20 mouse cellular contexts compared by ENCODE assay signal in genomic region chr9:44348546-44348945, GRCm38 (mm10). TPM values are rescaled to one million over a fixed set of nuclear protein-coding genes. Genes with fewer than 3 reads are reported as not detected.
DNase-seq lines count a peak whose midpoint lies in the region; ATAC-seq and TF ChIP-seq lines count a peak whose summit lies in the region.
"Had no signal": no experiment of that assay in that cellular context is flagged by ENCODE, and none has a peak within 500 bp of the region (broad histone marks: within the 10 kb centered on the region; RNA-seq: fewer than 3 reads in every experiment).

No protein-coding gene starts in this region.

- DNase-seq in liver, postnatal 0 days: no peak
- peak; percentile 66 for DNase-seq in ES-CJ7 (ENCODE audit: low read depth, low spot score)
- DNase-seq: B cell, adult 2 months; cerebellum, adult 11 months; cerebellum, adult 9-11 months; gastrocnemius, postnatal 25 days; heart, postnatal 10 days; kidney, adult 18-20 months; kidney, postnatal 14 days; thymus, adult 2 months had no signal

- H3K9me3 ChIP-seq in intestine, postnatal 0 days (ENCODE audit: control insufficient read depth): no peaks in the 10 kb centered on the region
- no peaks in the 10 kb centered on the region for H3K9me3 ChIP-seq in intestine, embryonic 16.5 days (ENCODE audit: control insufficient read depth, low read length)
- no peaks in the 10 kb centered on the region for H3K9me3 ChIP-seq in liver, postnatal 0 days (ENCODE audit: low read length)
- H3K9me3 ChIP-seq in liver, embryonic 12.5 days (replicated peaks): no peaks in the 10 kb centered on the region
- H3K9me3 ChIP-seq: limb, embryonic 12.5 days had no signal

- no peak overlapping the region for H3K9ac ChIP-seq in intestine, postnatal 0 days (ENCODE audit: low read depth, low read length)
- H3K9ac ChIP-seq in intestine, embryonic 16.5 days (ENCODE audit: low read depth, low read length): no peak overlapping the region
- H3K9ac ChIP-seq in liver, postnatal 0 days (replicated peaks): no peak overlapping the region
- no peak overlapping the region for H3K9ac ChIP-seq in liver, embryonic 12.5 days
- H3K9ac ChIP-seq: limb, embryonic 12.5 days had no signal

- peaks cover 62% of the 10 kb centered on the region for H3K36me3 ChIP-seq in intestine, postnatal 0 days (ENCODE audit: control insufficient read depth, insufficient read depth)
- peaks cover 27% of the 10 kb centered on the region for H3K36me3 ChIP-seq in intestine, embryonic 16.5 days (ENCODE audit: control insufficient read depth, insufficient read depth, low read length)
- H3K36me3 ChIP-seq in liver, postnatal 0 days (replicated peaks; ENCODE audit: insufficient read depth, low read length): peaks cover 55% of the 10 kb centered on the region
- H3K36me3 ChIP-seq in liver, embryonic 12.5 days: peaks cover 77% of the 10 kb centered on the region

- 96% methylated on average over 4 of the region's 4 CpGs for WGBS in intestine, postnatal 0 days
- 94% methylated on average over 4 of the region's 4 CpGs for WGBS in intestine, embryonic 16.5 days
- WGBS in liver, postnatal 0 days (ENCODE audit: insufficient replicate concordance): 96% methylated on average over 4 of the region's 4 CpGs
- 95% methylated on average over 4 of the region's 4 CpGs for WGBS in liver, embryonic 12.5 days (ENCODE audit: insufficient replicate concordance)

- no peak overlapping the region for H3K4me3 ChIP-seq in intestine, postnatal 0 days (ENCODE audit: low read depth, low read length)
- H3K4me3 ChIP-seq in intestine, embryonic 16.5 days (ENCODE audit: low read length): no peak overlapping the region
- H3K4me3 ChIP-seq in liver, postnatal 0 days (ENCODE audit: low read depth, low read length): no peak overlapping the region
- H3K4me3 ChIP-seq in liver, embryonic 12.5 days: no peak overlapping the region
- H3K4me3 ChIP-seq: limb, embryonic 12.5 days had no signal

- H3K27me3 ChIP-seq in intestine, postnatal 0 days (replicated peaks; ENCODE audit: control insufficient read depth, insufficient read depth, low read length): no peaks in the 10 kb centered on the region
- H3K27me3 ChIP-seq in intestine, embryonic 16.5 days (replicated peaks; ENCODE audit: control insufficient read depth, insufficient read depth, low read length): no peaks in the 10 kb centered on the region
- H3K27me3 ChIP-seq in liver, postnatal 0 days (ENCODE audit: insufficient read depth, low read length): no peaks in the 10 kb centered on the region
- H3K27me3 ChIP-seq in liver, embryonic 12.5 days (replicated peaks): no peaks in the 10 kb centered on the region
- H3K27me3 ChIP-seq: CH12.LX; limb, embryonic 12.5 days had no signal

- TF ChIP-seq CTCF in intestine, postnatal 0 days (IDR thresholded peaks at IDR 0.05; ENCODE audit: low read depth): peak; percentile 46
- TF ChIP-seq CTCF in liver, postnatal 0 days (IDR thresholded peaks at IDR 0.05; ENCODE audit: low read depth): peak; percentile 55

- no peak for ATAC-seq in intestine, postnatal 0 days
- ATAC-seq in intestine, embryonic 16.5 days: no peak
- ATAC-seq in liver, postnatal 0 days: no peak
- ATAC-seq in liver, embryonic 12.5 days: no peak
- ATAC-seq in granulocyte monocyte progenitor cell, adult 5-6 weeks (replicated peaks; ENCODE audit: poor library complexity, severe bottlenecking): 0 out of 2 replicates have a peak, but pooled peaks have one; percentile 8
- no peak for ATAC-seq in frontal cortex, adult (ENCODE audit: low TSS enrichment)
- ATAC-seq: forebrain, embryonic 16.5 days; midbrain, embryonic 16.5 days had no signal

- no peaks in the 10 kb centered on the region for H3K4me1 ChIP-seq in intestine, postnatal 0 days (replicated peaks; ENCODE audit: control insufficient read depth, insufficient read depth, low read length)
- no peaks in the 10 kb centered on the region for H3K4me1 ChIP-seq in intestine, embryonic 16.5 days (ENCODE audit: control insufficient read depth, insufficient read depth, low read length)
- no peaks in the 10 kb centered on the region for H3K4me1 ChIP-seq in liver, postnatal 0 days (ENCODE audit: insufficient read depth)
- peaks cover 21% of the 10 kb centered on the region for H3K4me1 ChIP-seq in liver, embryonic 12.5 days

- H3K27ac ChIP-seq in intestine, postnatal 0 days (ENCODE audit: low read depth, low read length): no peak overlapping the region; the same call in 1 of the 2 replicates
- no peak overlapping the region for H3K27ac ChIP-seq in intestine, embryonic 16.5 days (ENCODE audit: low read length)
- H3K27ac ChIP-seq in liver, postnatal 0 days (ENCODE audit: low read depth): no peak overlapping the region
- H3K27ac ChIP-seq in liver, embryonic 12.5 days: no peak overlapping the region
- H3K27ac ChIP-seq: limb, embryonic 12.5 days had no signal

- TF ChIP-seq EP300 in liver, postnatal 0 days (IDR thresholded peaks at IDR 0.05; ENCODE audit: low read depth): no peak

- no peak overlapping the region for H3K4me2 ChIP-seq in intestine, postnatal 0 days (replicated peaks; ENCODE audit: low read depth)
- H3K4me2 ChIP-seq in intestine, embryonic 16.5 days (ENCODE audit: low read depth, low read length): no peak overlapping the region
- H3K4me2 ChIP-seq in liver, postnatal 0 days (ENCODE audit: low read depth, low read length): no peak overlapping the region
- no peak overlapping the region for H3K4me2 ChIP-seq in liver, embryonic 12.5 days
- H3K4me2 ChIP-seq: heart, embryonic 11.5 days; limb, embryonic 12.5 days had no signal

RNA-seq across cellular contexts. Expression of gene Hmbs, which starts 4.5 kb away (rescaled TPM):
- polyA plus RNA-seq in intestine, postnatal 0 days (2015; fragmentation: Nextera tagmentation; extraction: Ambion mirVana): 60.1 and 60.7 TPM in 2 replicates
- polyA plus RNA-seq in intestine, embryonic 16.5 days (2015; fragmentation: Nextera tagmentation; extraction: Ambion mirVana): 134 and 155 TPM in 2 replicates
- polyA plus RNA-seq in liver, postnatal 0 days (2015; fragmentation: Nextera tagmentation; extraction: Ambion mirVana): 517 and 539 TPM in 2 replicates
- 1,354 and 1,355 TPM in 2 replicates for polyA plus RNA-seq in liver, embryonic 12.5 days (2016; fragmentation: Nextera tagmentation; extraction: Ambion mirVana)
- 64.3 and 92.6 TPM in 2 replicates for total RNA-seq in granulocyte monocyte progenitor cell, adult 5-6 weeks (2014; fragmentation: Nextera tagmentation)
- 32.2 and 47.4 TPM in 2 replicates for total RNA-seq in granulocyte monocyte progenitor cell, adult 5-6 weeks (2017)

RNA-seq across cellular contexts. Expression of gene Vps11, which starts 12.9 kb away (rescaled TPM):
- 27.2 and 27.4 TPM in 2 replicates for polyA plus RNA-seq in intestine, postnatal 0 days (2015; fragmentation: Nextera tagmentation; extraction: Ambion mirVana)
- 37.1 and 40.2 TPM in 2 replicates for polyA plus RNA-seq in intestine, embryonic 16.5 days (2015; fragmentation: Nextera tagmentation; extraction: Ambion mirVana)
- polyA plus RNA-seq in liver, postnatal 0 days (2015; fragmentation: Nextera tagmentation; extraction: Ambion mirVana): 12.1 and 13.3 TPM in 2 replicates
- polyA plus RNA-seq in liver, embryonic 12.5 days (2016; fragmentation: Nextera tagmentation; extraction: Ambion mirVana): 17.0 and 19.0 TPM in 2 replicates
- 25.8 and 27.1 TPM in 2 replicates for total RNA-seq in granulocyte monocyte progenitor cell, adult 5-6 weeks (2014; fragmentation: Nextera tagmentation)
- 21.1 and 21.5 TPM in 2 replicates for total RNA-seq in granulocyte monocyte progenitor cell, adult 5-6 weeks (2017)

RNA-seq across cellular contexts. Expression of gene H2afx, which starts 14.1 kb away (rescaled TPM):
- polyA plus RNA-seq in intestine, postnatal 0 days (2015; fragmentation: Nextera tagmentation; extraction: Ambion mirVana): 84.5 and 89.1 TPM in 2 replicates
- 268 and 278 TPM in 2 replicates for polyA plus RNA-seq in intestine, embryonic 16.5 days (2015; fragmentation: Nextera tagmentation; extraction: Ambion mirVana)
- 152 and 164 TPM in 2 replicates for polyA plus RNA-seq in liver, postnatal 0 days (2015; fragmentation: Nextera tagmentation; extraction: Ambion mirVana)
- polyA plus RNA-seq in liver, embryonic 12.5 days (2016; fragmentation: Nextera tagmentation; extraction: Ambion mirVana): 233 and 239 TPM in 2 replicates
- 76.3 and 96.9 TPM in 2 replicates for total RNA-seq in granulocyte monocyte progenitor cell, adult 5-6 weeks (2014; fragmentation: Nextera tagmentation)
- total RNA-seq in granulocyte monocyte progenitor cell, adult 5-6 weeks (2017): 298 and 423 TPM in 2 replicates

RNA-seq across cellular contexts. Expression of gene Dpagt1, which starts 22.7 kb away (rescaled TPM):
- 23.6 and 25.3 TPM in 2 replicates for polyA plus RNA-seq in intestine, postnatal 0 days (2015; fragmentation: Nextera tagmentation; extraction: Ambion mirVana)
- polyA plus RNA-seq in intestine, embryonic 16.5 days (2015; fragmentation: Nextera tagmentation; extraction: Ambion mirVana): 39.3 and 42.7 TPM in 2 replicates
- 19.0 and 19.4 TPM in 2 replicates for polyA plus RNA-seq in liver, postnatal 0 days (2015; fragmentation: Nextera tagmentation; extraction: Ambion mirVana)
- 21.9 and 24.0 TPM in 2 replicates for polyA plus RNA-seq in liver, embryonic 12.5 days (2016; fragmentation: Nextera tagmentation; extraction: Ambion mirVana)
- 41.0 and 48.8 TPM in 2 replicates for total RNA-seq in granulocyte monocyte progenitor cell, adult 5-6 weeks (2014; fragmentation: Nextera tagmentation)
- 18.2 and 26.4 TPM in 2 replicates for total RNA-seq in granulocyte monocyte progenitor cell, adult 5-6 weeks (2017)

RNA-seq across cellular contexts. Expression of gene C2cd2l, which starts 28.5 kb away (rescaled TPM):
- polyA plus RNA-seq in intestine, postnatal 0 days (2015; fragmentation: Nextera tagmentation; extraction: Ambion mirVana): 42.4 TPM in 2 replicates
- 15.3 and 16.5 TPM in 2 replicates for polyA plus RNA-seq in intestine, embryonic 16.5 days (2015; fragmentation: Nextera tagmentation; extraction: Ambion mirVana)
- polyA plus RNA-seq in liver, postnatal 0 days (2015; fragmentation: Nextera tagmentation; extraction: Ambion mirVana): 10.1 and 11.4 TPM in 2 replicates
- polyA plus RNA-seq in liver, embryonic 12.5 days (2016; fragmentation: Nextera tagmentation; extraction: Ambion mirVana): 12.3 and 13.0 TPM in 2 replicates
- total RNA-seq in granulocyte monocyte progenitor cell, adult 5-6 weeks (2014; fragmentation: Nextera tagmentation): 8.3 and 17.5 TPM in 2 replicates
- 4.2 and 5.9 TPM in 2 replicates for total RNA-seq in granulocyte monocyte progenitor cell, adult 5-6 weeks (2017)
